In genomic region chr12:27595576-27595975, GRCm38 (mm10) we compare ENCODE assay signal across 25 mouse cellular contexts.
"Had no signal": no experiment of that assay in that cellular context is flagged by ENCODE, and none has a peak within 500 bp of the region (broad histone marks: within the 10 kb centered on the region; RNA-seq: fewer than 3 reads in every experiment).

No protein-coding gene starts in this region.

- H3K4me2 ChIP-seq: heart, embryonic 12.5 days; hindbrain, embryonic 12.5 days; hindbrain, embryonic 14.5 days; intestine, embryonic 15.5 days; limb, embryonic 13.5 days; limb, embryonic 15.5 days; liver, embryonic 12.5 days had no signal

- H3K4me3 ChIP-seq: heart, embryonic 10.5 days; heart, embryonic 12.5 days; hindbrain, embryonic 10.5 days; hindbrain, embryonic 12.5 days; intestine, embryonic 15.5 days; layer of hippocampus, adult 2 months; limb, embryonic 13.5 days; limb, embryonic 15.5 days; liver, embryonic 12.5 days had no signal

- H3K4me1 ChIP-seq: intestine, embryonic 15.5 days; limb, embryonic 15.5 days; liver, embryonic 12.5 days had no signal

- H3K27ac ChIP-seq: heart, embryonic 10.5 days; hindbrain, embryonic 10.5 days; hindbrain, embryonic 12.5 days; hindbrain, embryonic 14.5 days; intestine, embryonic 15.5 days; layer of hippocampus, adult 2 months; limb, embryonic 13.5 days; limb, embryonic 15.5 days; liver, embryonic 12.5 days; liver, embryonic 14.5 days had no signal

- ATAC-seq: hindbrain, embryonic 16.5 days; inflammation-experienced regulatory T-cells, adult 6 months; intestine, embryonic 15.5 days; intestine, postnatal 0 days; liver, embryonic 12.5 days had no signal

- DNase-seq: gastrocnemius, postnatal 14 days; gastrocnemius, postnatal 36 days; heart, adult 18-20 months; heart, postnatal 10 days; heart, postnatal 4 days; kidney, adult 18-20 months; kidney, adult 8-10 months; kidney, postnatal 10 days; kidney, postnatal 25 days; kidney, postnatal 4 days; left cerebral cortex, postnatal 4 days had no signal

- H3K9me3 ChIP-seq: heart, embryonic 10.5 days; heart, embryonic 12.5 days; hindbrain, embryonic 10.5 days; hindbrain, embryonic 12.5 days; intestine, embryonic 15.5 days; limb, embryonic 13.5 days; limb, embryonic 15.5 days; liver, embryonic 12.5 days had no signal

- H3K27me3 ChIP-seq: heart, embryonic 12.5 days; hindbrain, embryonic 12.5 days; intestine, embryonic 15.5 days; limb, embryonic 13.5 days; limb, embryonic 15.5 days; liver, embryonic 12.5 days had no signal

- H3K9ac ChIP-seq: heart, embryonic 12.5 days; hindbrain, embryonic 12.5 days; hindbrain, embryonic 14.5 days; intestine, embryonic 15.5 days; limb, embryonic 13.5 days; limb, embryonic 15.5 days; liver, embryonic 12.5 days; liver, embryonic 14.5 days had no signal

- H3K36me3 ChIP-seq: heart, embryonic 10.5 days; heart, embryonic 12.5 days; hindbrain, embryonic 10.5 days; hindbrain, embryonic 12.5 days; intestine, embryonic 15.5 days; limb, embryonic 13.5 days; limb, embryonic 15.5 days; liver, embryonic 12.5 days had no signal
